Mouse (Mus musculus) MEL (cell line): ENCODE results near the gene Loxl3. TPM values are rescaled to one million over a fixed set of nuclear protein-coding genes. Genes with fewer than 3 reads are reported as not detected.

Experiments
- DNase-seq: peaks from one replicate; pipeline ENCODE4 v3.0.0; 2011; ENCODE audit warnings: low read depth, low spot score
- H3K27ac ChIP-seq: 2 replicates; pipeline ENCODE4 v1.5.1; 2012; ENCODE audit warnings: low read depth, mild to moderate bottlenecking, control low read depth, low read length, moderate library complexity; ENCODE audit not compliant: control insufficient read depth
- H3K27me3 ChIP-seq, 2 experiments: fragments of 150-350 bp in 1 of 2; sonication (generic) in 1 of 2; 2 replicates each; pipeline ENCODE4 v1.6.1; 2012; ENCODE audit warnings: low read length in 2 of 2, mild to moderate bottlenecking in 2 of 2, improper control_type of control experiment in 1 of 2, moderate library complexity in 1 of 2; ENCODE audit not compliant: insufficient read depth in 2 of 2, control insufficient read depth in 1 of 2
- H3K36me3 ChIP-seq, 2 experiments: 2 replicates each; pipeline ENCODE4 v1.6.1; 2012 to 2014; ENCODE audit warnings: low read length in 2 of 2, improper control_type of control experiment in 1 of 2, inconsistent platforms in 1 of 2, mild to moderate bottlenecking in 1 of 2; ENCODE audit not compliant: insufficient read depth in 2 of 2, control insufficient read depth in 1 of 2
- H3K4me1 ChIP-seq, 2 experiments: fragments of 150-350 bp in 1 of 2; sonication (generic) in 1 of 2; 2 replicates each; pipeline ENCODE4 v1.6.1; 2012; ENCODE audit warnings: low read length in 2 of 2, improper control_type of control experiment in 1 of 2, mild to moderate bottlenecking in 1 of 2; ENCODE audit not compliant: insufficient read depth in 2 of 2, control insufficient read depth in 1 of 2
- H3K4me3 ChIP-seq, 2 experiments: fragments of 150-350 bp in 1 of 2; sonication (generic) in 1 of 2; 2 replicates each; pipeline ENCODE4 v1.5.1; 2012; ENCODE audit warnings: low read depth in 2 of 2, low read length in 2 of 2, mild to moderate bottlenecking in 2 of 2, moderate library complexity in 2 of 2, control low read depth in 1 of 2, improper control_type of control experiment in 1 of 2; ENCODE audit not compliant: control insufficient read depth in 1 of 2, insufficient read depth in 1 of 2
- H3K79me2 ChIP-seq: 2 replicates; pipeline ENCODE4 v1.6.1; 2012; ENCODE audit warnings: mild to moderate bottlenecking, low read length, moderate library complexity; ENCODE audit not compliant: control insufficient read depth, poor library complexity, insufficient read depth
- H3K9ac ChIP-seq: 2 replicates; pipeline ENCODE4 v1.6.1; 2012; ENCODE audit warnings: low read depth, mild to moderate bottlenecking, control low read depth, low read length, moderate library complexity; ENCODE audit not compliant: control insufficient read depth, poor library complexity, severe bottlenecking
- H3K9me3 ChIP-seq: fragments of 150-350 bp; sonication (generic); replicated peaks from 2 replicates; pipeline ENCODE4 v1.6.1; 2012; ENCODE audit warnings: mild to moderate bottlenecking, low read length, improper control_type of control experiment, moderate library complexity; ENCODE audit not compliant: insufficient read depth
- E2F4 ChIP-seq: IDR thresholded peaks from 2 replicates; pipeline ENCODE4 v1.6.1; 2011; ENCODE audit warnings: low read depth, low read length, improper control_type of control experiment, borderline replicate concordance
- ELF1 ChIP-seq: IDR thresholded peaks from 2 replicates; pipeline ENCODE4 v1.6.1; 2014; ENCODE audit warnings: low read depth, mild to moderate bottlenecking, inconsistent platforms, low read length, improper control_type of control experiment, moderate library complexity
- GABPA ChIP-seq: IDR thresholded peaks from 2 replicates; pipeline ENCODE4 v1.6.1; 2012; ENCODE audit warnings: low read depth, mild to moderate bottlenecking, inconsistent platforms, low read length, improper control_type of control experiment, moderate library complexity
- GATA1 ChIP-seq: IDR thresholded peaks from 2 replicates; pipeline ENCODE4 v1.6.1; 2011; ENCODE audit warnings: low read depth, low read length, improper control_type of control experiment
- MAFK ChIP-seq: IDR thresholded peaks from 2 replicates; pipeline ENCODE4 v1.6.1; 2011; ENCODE audit warnings: low read depth, mild to moderate bottlenecking, low read length, improper control_type of control experiment, borderline replicate concordance
- MAX ChIP-seq: IDR thresholded peaks from 2 replicates; pipeline ENCODE4 v1.6.1; 2011; ENCODE audit warnings: low read length, improper control_type of control experiment
- MAZ ChIP-seq: IDR thresholded peaks from 2 replicates; pipeline ENCODE4 v1.6.1; 2012; ENCODE audit warnings: low read depth, mild to moderate bottlenecking, inconsistent platforms, low read length, improper control_type of control experiment
- MEF2A ChIP-seq: IDR thresholded peaks from 2 replicates; pipeline ENCODE4 v1.6.1; 2014; ENCODE audit warnings: low read depth, mild to moderate bottlenecking, inconsistent platforms, low read length, improper control_type of control experiment; ENCODE audit not compliant: poor library complexity, insufficient replicate concordance, severe bottlenecking; ENCODE audit errors: extremely low read depth
- MXI1 ChIP-seq: IDR thresholded peaks from 2 replicates; pipeline ENCODE4 v1.6.1; 2011; ENCODE audit warnings: mild to moderate bottlenecking, low read depth, low read length, improper control_type of control experiment
- MYB ChIP-seq: IDR thresholded peaks from 2 replicates; pipeline ENCODE4 v1.6.1; 2011; ENCODE audit warnings: mild to moderate bottlenecking, low read depth, low read length, improper control_type of control experiment
- NRF1 ChIP-seq: IDR thresholded peaks from 2 replicates; pipeline ENCODE4 v1.6.1; 2014; ENCODE audit warnings: low read depth, mild to moderate bottlenecking, inconsistent platforms, low read length, improper control_type of control experiment, moderate library complexity; ENCODE audit not compliant: poor library complexity, insufficient read depth, severe bottlenecking
- POLR2A ChIP-seq, 2 experiments: IDR thresholded peaks; 2 replicates each; pipeline ENCODE4 v1.6.1; 2011 to 2012; ENCODE audit warnings: low read length in 2 of 2, mild to moderate bottlenecking in 2 of 2, control low read depth in 1 of 2, improper control_type of control experiment in 1 of 2, low read depth in 1 of 2, moderate library complexity in 1 of 2; ENCODE audit not compliant: control insufficient read depth in 1 of 2, insufficient read depth in 1 of 2, poor library complexity in 1 of 2
- POLR2AphosphoS2 ChIP-seq: IDR thresholded peaks from 2 replicates; pipeline ENCODE4 v1.6.1; 2011; ENCODE audit warnings: low read length, improper control_type of control experiment
- POLR2AphosphoS5 ChIP-seq: IDR thresholded peaks from 2 replicates; pipeline ENCODE4 v1.6.1; 2012; ENCODE audit warnings: low read depth, borderline replicate concordance, mild to moderate bottlenecking, inconsistent platforms, low read length, moderate library complexity, mixed read lengths
- RAD21 ChIP-seq: IDR thresholded peaks from 2 replicates; pipeline ENCODE4 v1.6.1; 2011; ENCODE audit warnings: mild to moderate bottlenecking, low read depth, low read length, improper control_type of control experiment
- SIN3A ChIP-seq: IDR thresholded peaks from 2 replicates; pipeline ENCODE4 v1.6.1; 2012; ENCODE audit warnings: low read length, improper control_type of control experiment, inconsistent platforms
- SMC3 ChIP-seq: IDR thresholded peaks from 2 replicates; pipeline ENCODE4 v1.6.1; 2011; ENCODE audit warnings: low read depth, low read length, improper control_type of control experiment
- TBP ChIP-seq: IDR thresholded peaks from 2 replicates; pipeline ENCODE4 v1.8.0; 2011; ENCODE audit warnings: low read depth, low read length, improper control_type of control experiment
- TCF12 ChIP-seq: IDR thresholded peaks from 2 replicates; pipeline ENCODE4 v1.6.1; 2014; ENCODE audit warnings: low read depth, mild to moderate bottlenecking, inconsistent platforms, low read length, improper control_type of control experiment, moderate library complexity
- UBTF ChIP-seq: IDR thresholded peaks from 2 replicates; pipeline ENCODE4 v1.6.1; 2012; ENCODE audit warnings: low read depth, mild to moderate bottlenecking, inconsistent platforms, low read length, improper control_type of control experiment, moderate library complexity, borderline replicate concordance; ENCODE audit not compliant: insufficient read depth
- USF2 ChIP-seq, 2 experiments: IDR thresholded peaks; 2 replicates each; pipeline ENCODE4 v1.6.1; 2011 to 2012; ENCODE audit warnings: improper control_type of control experiment in 2 of 2, low read length in 2 of 2, borderline replicate concordance in 1 of 2, inconsistent platforms in 1 of 2, low read depth in 1 of 2, mild to moderate bottlenecking in 1 of 2; ENCODE audit not compliant: insufficient read depth in 1 of 2
- polyA plus RNA-seq, 2 experiments: library from polyadenylated mRNA; stranded (reverse) in 1 of 2; unstranded in 1 of 2; fragments of >175 nt in 1 of 2; fragments of >200 nt in 1 of 2; gene quantifications; 2 replicates each; pipeline versions ENCODE4 v1.2.1 to v1.2.4; 2012; ENCODE audit warnings: low replicate concordance in 2 of 2, low read depth in 1 of 2; ENCODE audit not compliant: insufficient read length in 2 of 2, insufficient read depth in 1 of 2, missing spikeins in 1 of 2
- total RNA-seq: library from RNA; depleted of rRNA; stranded (reverse); fragments of 300-350 nt; gene quantifications from 2 replicates; pipeline ENCODE4 v1.2.3, GENCODE M21; 2012

Gene Loxl3
- total and polyA plus RNA-seq, 3 experiments, result 0.77 to 1.0 TPM; not detected in 1

DNA sequence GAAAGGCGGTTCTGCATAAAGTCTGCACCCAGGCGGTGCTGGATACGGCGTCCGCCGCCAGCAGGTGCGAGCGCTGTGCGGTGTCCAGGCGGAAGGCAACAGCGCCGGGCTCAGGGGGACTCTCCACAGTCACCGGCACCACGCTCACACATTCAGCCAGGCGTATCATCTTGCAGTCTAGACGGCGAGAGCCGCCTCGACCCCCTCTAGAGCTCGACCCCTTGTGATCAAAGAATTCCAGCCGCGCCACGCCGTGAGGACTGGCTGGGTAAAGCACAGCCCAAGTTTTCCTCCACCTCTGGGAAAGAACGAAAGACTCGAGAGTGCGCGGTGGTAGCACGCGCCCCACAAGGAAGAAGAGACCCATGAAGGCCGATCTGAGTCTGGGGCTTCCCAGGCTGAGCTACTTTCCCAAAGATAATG, 1.2 kb upstream of the Loxl3 start:
- DNase-seq, result peak; percentile 62
- peak overlapping the region; percentile 94 to 98 for H3K4me3 ChIP-seq
- TF ChIP-seq ELF1, result no peak
- no peak for TF ChIP-seq TCF12
- TF ChIP-seq UBTF, result 0 out of 2 replicates have a peak, but pooled peaks have one; percentile 28
- no peak for TF ChIP-seq MAZ
- no peak for TF ChIP-seq USF2 (IDR thresholded peaks at IDR 0.05; ENCODE audit: borderline replicate concordance in 1 of 2, insufficient read depth in 1 of 2, low read depth in 1 of 2, low read length in 2 of 2)
- no peak for TF ChIP-seq SMC3
- TF ChIP-seq NRF1, result no peak
- 0 out of 2 replicates have a peak, but pooled peaks have one; percentile 16 for TF ChIP-seq MAX
- TF ChIP-seq POLR2AphosphoS2, result no peak
- no peak for TF ChIP-seq TBP
- TF ChIP-seq POLR2AphosphoS5, result no peak
- no peak for TF ChIP-seq MAFK
- no peak for TF ChIP-seq GATA1
- no peak for TF ChIP-seq E2F4
- TF ChIP-seq POLR2A (IDR thresholded peaks at IDR 0.05; ENCODE audit: control insufficient read depth in 1 of 2, insufficient read depth in 1 of 2, low read depth in 1 of 2, low read length in 2 of 2, poor library complexity in 1 of 2), result no peak; a peak in 1 of 4 replicates
- no peak for TF ChIP-seq RAD21
- no peak for TF ChIP-seq MEF2A
- peak; percentile 74 for TF ChIP-seq MXI1
- TF ChIP-seq MYB, result no peak
- TF ChIP-seq GABPA, result no peak
- TF ChIP-seq SIN3A, result no peak; the same call in 1 of the 2 replicates
- TF ChIP-seq, all 39 proteins: peak for 3
- Histone ChIP-seq H3K79me2 (peaks cover 9% of the 10 kb centered on the region), H3K27me3 (no peaks in the 10 kb centered on the region; a peak in 1 of 4 replicates), H3K36me3 (peaks cover 0 to 4% of the 10 kb centered on the region in 2 experiments; a peak in 2 of 4 replicates), H3K27ac (peak overlapping the region; percentile 56), H3K9ac (peak overlapping the region; percentile 96), H3K4me1 (peaks cover 0 to 5% of the 10 kb centered on the region in 2 experiments; a peak in 2 of 4 replicates), H3K9me3 (no peaks in the 10 kb centered on the region)
